Mouse (Mus musculus): ENCODE measurements around the gene Rfx2.

- TF ChIP-seq CTCF (conservative IDR thresholded peaks at IDR 0.05; ENCODE audit: low read length) (peak; percentile 24; the same call in 1 of the 2 replicates), POU5F1 (IDR thresholded peaks at IDR 0.05; ENCODE audit: borderline replicate concordance, low read length) (no peak)
Observed at GRCm38 (mm10) chr17:56756703-56757399, 74.0 kb downstream of the Rfx2 start.
